Mouse (Mus musculus): Measurements from ENCODE around the gene Esd.

Gene Esd

GRCm38 (mm10) chr14:74732079-74732783 lies at the start of gene Esd:
Gene Esd, plus strand, starts transcription at chr14:74732297.
- peak; percentile 74 for DNase-seq

GRCm38 (mm10) chr14:74684298-74684978 lies 47.7 kb upstream of the Esd start:
- DNase-seq: no peak

- DNase-seq: no peak
Observed at GRCm38 (mm10) chr14:74691963-74692362, 40.1 kb upstream of the Esd start.

GRCm38 (mm10) chr14:74696766-74697165 lies 35.3 kb upstream of the Esd start:
- DNase-seq: no peak

- no peak for DNase-seq
Observed at GRCm38 (mm10) chr14:74697432-74697831, 34.7 kb upstream of the Esd start.

- DNase-seq: no peak
Observed at GRCm38 (mm10) chr14:74699241-74699640, 32.9 kb upstream of the Esd start.

GRCm38 (mm10) chr14:74703930-74704329 lies 28.2 kb upstream of the Esd start:
- DNase-seq: no peak

- peak; percentile 56 for DNase-seq
Observed at GRCm38 (mm10) chr14:74709054-74709453, 23.0 kb upstream of the Esd start.

GRCm38 (mm10) chr14:74723541-74723940 lies 8.6 kb upstream of the Esd start:
- DNase-seq: no peak

GRCm38 (mm10) chr14:74731221-74732078 lies 647 bp upstream of the Esd start:
- DNase-seq: no peak

GRCm38 (mm10) chr14:74733397-74733796 lies 1.3 kb downstream of the Esd start:
- no peak for DNase-seq

GRCm38 (mm10) chr14:74735471-74735870 lies 3.4 kb downstream of the Esd start:
- DNase-seq: no peak

GRCm38 (mm10) chr14:74736850-74737249 lies 4.8 kb downstream of the Esd start:
- DNase-seq: no peak

- DNase-seq: peak; percentile 81
Observed at GRCm38 (mm10) chr14:74764191-74764918, 32.3 kb downstream of the Esd start.

GRCm38 (mm10) chr14:74767892-74768291 lies 35.8 kb downstream of the Esd start:
- DNase-seq: no peak

GRCm38 (mm10) chr14:74774046-74774619 lies 42.0 kb downstream of the Esd start:
- no peak for DNase-seq

GRCm38 (mm10) chr14:74784243-74784934 lies 52.3 kb downstream of the Esd start:
- DNase-seq: no peak

- no peak for DNase-seq
Observed at GRCm38 (mm10) chr14:74787717-74788116, 55.6 kb downstream of the Esd start.

- no peak for DNase-seq
Observed at GRCm38 (mm10) chr14:74788766-74789165, 56.7 kb downstream of the Esd start.

GRCm38 (mm10) chr14:74790535-74790934 lies 58.4 kb downstream of the Esd start:
- no peak for DNase-seq

GRCm38 (mm10) chr14:74792793-74793192 lies 60.7 kb downstream of the Esd start:
- DNase-seq: no peak

GRCm38 (mm10) chr14:74794931-74795330 lies 62.8 kb downstream of the Esd start:
- DNase-seq: no peak

All from right cerebral cortex, postnatal 4 days (tissue).